Mouse (Mus musculus) C2C12 (cell line): ENCODE results near the gene Farp2. TPM values are rescaled to one million over a fixed set of nuclear protein-coding genes. Genes with fewer than 3 reads are reported as not detected.
A peak's percentile ranks its signal among the peaks of the same experiment; 100 is the strongest.

Source experiments
- H3K27me3 ChIP-seq: one replicate; pipeline ENCODE4 v1.6.1; 2011; ENCODE audit not compliant: control insufficient read depth, insufficient read depth, insufficient read length
- H3K36me3 ChIP-seq: one replicate; pipeline ENCODE4 v1.6.1; 2011; ENCODE audit not compliant: control insufficient read depth, insufficient read depth
- H3K4me3 ChIP-seq: one replicate; pipeline ENCODE4 v1.5.1; 2011; ENCODE audit warnings: mild to moderate bottlenecking, control low read depth; ENCODE audit not compliant: poor library complexity, insufficient read depth, severe bottlenecking
- H3K79me2 ChIP-seq: one replicate; pipeline ENCODE4 v1.6.1; 2011; ENCODE audit not compliant: control insufficient read depth, insufficient read depth
- H3K79me3 ChIP-seq: one replicate; pipeline ENCODE4 v1.6.1; 2011; ENCODE audit warnings: low read depth, control low read depth
- H3ac ChIP-seq: one replicate; pipeline ENCODE3; 2011; ENCODE audit warnings: low read depth; ENCODE audit not compliant: control insufficient read depth, insufficient read length
- CEBPB ChIP-seq: IDR thresholded peaks from one replicate; pipeline ENCODE4 v1.6.1; 2011; ENCODE audit warnings: low read depth, mild to moderate bottlenecking, control low read depth, moderate library complexity
- CTCF ChIP-seq: IDR thresholded peaks from one replicate; pipeline ENCODE4 v1.5.1; 2011; ENCODE audit not compliant: control insufficient read depth, insufficient read depth, insufficient read length
- FOSL1 ChIP-seq: IDR thresholded peaks from one replicate; pipeline ENCODE4 v1.8.0; 2011; ENCODE audit warnings: mild to moderate bottlenecking, low read length; ENCODE audit not compliant: poor library complexity, insufficient read depth, severe bottlenecking
- MAX ChIP-seq: IDR thresholded peaks from one replicate; pipeline ENCODE4 v1.6.1; 2011; ENCODE audit warnings: mild to moderate bottlenecking, control low read depth
- MYOD1 ChIP-seq: IDR thresholded peaks from one replicate; pipeline ENCODE4 v1.6.1; 2011; ENCODE audit warnings: low read depth; ENCODE audit not compliant: control insufficient read depth, insufficient read length
- MYOG ChIP-seq: IDR thresholded peaks from one replicate; pipeline ENCODE4 v1.6.1; 2011; ENCODE audit not compliant: control insufficient read depth, insufficient read length; ENCODE audit errors: extremely low read depth
- USF1 ChIP-seq: IDR thresholded peaks from one replicate; pipeline ENCODE4 v1.6.1; 2011; ENCODE audit warnings: low read depth, mild to moderate bottlenecking, control low read depth, moderate library complexity
- polyA plus RNA-seq: library from polyadenylated mRNA; unstranded; fragments of >200 nt; fragmentation: generic; extraction: Trizol; gene quantifications from one replicate; pipeline ENCODE4 v1.2.1, GENCODE M21; 2012; ENCODE audit warnings: missing spikeins

Gene Farp2
- polyA plus RNA-seq, 1 experiment, result 3.0 TPM

DNA sequence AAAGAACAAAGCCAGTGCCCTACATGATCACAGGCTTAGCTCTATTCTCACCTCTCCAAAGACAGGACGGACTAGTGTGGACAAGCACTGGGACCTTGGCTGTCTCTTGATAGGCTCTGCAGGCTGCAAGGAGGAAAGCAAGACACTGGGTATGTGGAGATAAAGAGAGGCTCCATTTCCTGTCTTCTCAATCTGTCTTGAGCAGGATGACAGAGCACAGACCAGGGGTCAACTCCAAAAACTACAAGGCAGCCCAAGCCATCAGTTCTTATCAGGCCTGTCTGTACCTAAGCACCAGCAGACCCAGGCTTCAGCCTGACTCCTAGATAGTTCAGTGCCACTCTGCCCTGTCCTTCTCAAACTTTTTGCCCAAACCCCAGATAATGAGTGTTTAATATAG, 112.6 kb downstream of the Farp2 start:
- H3K79me2 ChIP-seq, result no peaks in the 10 kb centered on the region
- H3K36me3 ChIP-seq, result peaks cover 85% of the 10 kb centered on the region
- H3K79me3 ChIP-seq, result no peaks in the 10 kb centered on the region
- no peak overlapping the region for H3K4me3 ChIP-seq
- no peak overlapping the region for H3ac ChIP-seq
- TF ChIP-seq CTCF (no peak), CEBPB (no peak), MYOG (no peak), MAX (no peak), MYOD1 (no peak), FOSL1 (no peak), USF1 (no peak)
- H3K27me3 ChIP-seq, result no peaks in the 10 kb centered on the region

DNA sequence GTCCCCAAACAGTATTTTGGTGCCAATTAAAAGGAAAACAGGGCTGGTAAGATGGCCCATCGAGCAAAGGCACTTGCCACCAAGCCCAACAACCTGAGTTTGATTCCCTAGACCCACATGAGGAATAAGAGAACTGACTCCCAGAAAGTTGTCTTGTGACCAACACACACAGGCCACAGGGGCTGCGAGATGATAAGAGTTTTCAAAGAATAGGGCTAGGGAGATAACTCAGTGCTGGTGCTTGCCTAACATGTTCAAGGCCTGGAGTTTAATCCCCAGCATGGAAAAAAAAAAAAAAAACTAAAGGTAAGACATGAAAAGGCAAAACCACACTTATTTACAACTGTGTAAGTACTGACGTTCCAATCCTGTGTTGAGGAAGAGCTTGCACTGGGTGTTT, 118.9 kb downstream of the Farp2 start:
- Histone ChIP-seq H3K79me2 (peaks cover 57% of the 10 kb centered on the region), H3K27me3 (no peaks in the 10 kb centered on the region), H3K36me3 (peaks cover 34% of the 10 kb centered on the region), H3ac (no peak overlapping the region), H3K79me3 (peaks cover 38% of the 10 kb centered on the region), H3K4me3 (no peak overlapping the region)
- TF ChIP-seq MYOG (no peak), CEBPB (no peak), USF1 (no peak), CTCF (no peak), MYOD1 (no peak), FOSL1 (no peak), MAX (no peak)

DNA sequence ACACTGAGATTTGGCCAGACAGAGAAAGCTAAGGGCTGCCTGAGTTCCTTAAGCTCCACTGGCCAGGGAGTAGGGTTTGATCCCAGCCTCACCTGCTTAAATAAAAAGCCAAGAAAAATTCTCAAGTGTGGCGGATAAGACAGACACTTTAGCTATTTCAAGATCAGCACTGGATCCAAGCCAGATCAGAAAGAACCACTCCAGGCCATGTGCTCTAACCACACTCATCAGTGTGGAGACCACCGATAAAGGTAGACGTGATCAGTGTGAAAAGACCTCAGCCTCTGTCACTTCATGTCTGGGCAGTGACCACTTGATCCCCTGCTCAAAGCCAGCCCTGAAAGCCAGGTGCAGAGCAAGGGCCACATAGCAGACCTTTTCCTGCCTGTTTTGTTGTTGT, 120.8 kb downstream of the Farp2 start:
- TF ChIP-seq MYOG (no peak), USF1 (no peak), CEBPB (no peak), MYOD1 (no peak), MAX (no peak), CTCF (no peak), FOSL1 (no peak)
- Histone ChIP-seq H3K79me3 (peaks cover 38% of the 10 kb centered on the region), H3K79me2 (peaks cover 57% of the 10 kb centered on the region), H3K4me3 (no peak overlapping the region), H3K27me3 (no peaks in the 10 kb centered on the region), H3ac (no peak overlapping the region), H3K36me3 (peaks cover 15% of the 10 kb centered on the region)

DNA sequence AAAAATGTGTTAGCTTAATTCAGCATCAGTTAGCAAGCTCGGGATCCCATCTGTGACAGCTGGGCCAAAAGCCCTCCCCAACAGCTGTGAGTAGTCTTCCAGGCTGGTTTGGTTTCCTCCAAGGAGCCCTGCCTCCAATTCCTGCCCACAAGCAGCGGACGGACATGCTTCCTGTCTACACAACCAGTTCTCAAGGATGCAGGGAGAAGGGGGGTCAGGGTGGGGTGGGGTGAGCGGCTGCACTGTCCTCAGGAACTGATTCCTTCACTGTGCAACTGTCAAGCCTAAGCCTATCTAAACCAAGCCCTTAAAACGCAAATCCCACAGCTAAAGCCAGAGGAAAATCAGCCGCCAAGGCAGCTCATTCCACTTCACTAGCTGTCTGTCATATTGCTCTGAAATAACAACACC, 122.6 kb downstream of the Farp2 start:
- H3K4me3 ChIP-seq, result peak overlapping the region; percentile 72
- H3K36me3 ChIP-seq, result no peaks in the 10 kb centered on the region
- peaks cover 57% of the 10 kb centered on the region for H3K79me2 ChIP-seq
- peaks cover 38% of the 10 kb centered on the region for H3K79me3 ChIP-seq
- no peaks in the 10 kb centered on the region for H3K27me3 ChIP-seq
- TF ChIP-seq MYOD1, result peak; percentile 28
- TF ChIP-seq CEBPB, result no peak
- peak overlapping the region; percentile 89 for H3ac ChIP-seq

DNA sequence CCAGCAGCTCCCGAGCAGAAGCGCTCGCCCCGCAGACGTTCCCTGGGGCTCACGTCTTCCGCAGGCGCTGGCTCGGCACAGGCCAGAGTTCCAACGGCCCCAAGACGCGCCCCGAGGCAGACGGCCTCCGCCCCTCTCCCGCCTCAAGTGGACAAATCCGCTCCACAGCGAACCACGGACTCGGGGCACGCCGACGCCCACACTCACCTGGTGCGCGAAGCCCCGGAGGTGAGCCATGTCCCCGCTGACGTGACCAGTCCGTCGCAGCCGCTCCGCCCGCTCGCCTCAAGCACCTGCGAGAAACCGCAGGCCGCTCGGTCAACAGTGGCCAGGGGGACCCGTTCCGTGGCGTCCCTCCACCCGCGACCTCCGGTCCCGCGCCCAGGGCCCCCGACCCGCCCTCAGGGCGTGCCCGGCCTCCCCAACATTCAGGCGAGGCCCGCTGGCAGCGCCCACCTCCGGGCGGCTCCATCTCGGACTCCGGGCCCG, 123.3 kb downstream of the Farp2 start:
- H3K4me3 ChIP-seq, result peak overlapping the region; percentile 72
- peak overlapping the region; percentile 89 for H3ac ChIP-seq
- H3K79me2 ChIP-seq, result peaks cover 52% of the 10 kb centered on the region
- TF ChIP-seq MYOG, result no peak
- TF ChIP-seq CEBPB, result no peak
- peaks cover 37% of the 10 kb centered on the region for H3K79me3 ChIP-seq
- no peaks in the 10 kb centered on the region for H3K36me3 ChIP-seq
- H3K27me3 ChIP-seq, result no peaks in the 10 kb centered on the region

DNA sequence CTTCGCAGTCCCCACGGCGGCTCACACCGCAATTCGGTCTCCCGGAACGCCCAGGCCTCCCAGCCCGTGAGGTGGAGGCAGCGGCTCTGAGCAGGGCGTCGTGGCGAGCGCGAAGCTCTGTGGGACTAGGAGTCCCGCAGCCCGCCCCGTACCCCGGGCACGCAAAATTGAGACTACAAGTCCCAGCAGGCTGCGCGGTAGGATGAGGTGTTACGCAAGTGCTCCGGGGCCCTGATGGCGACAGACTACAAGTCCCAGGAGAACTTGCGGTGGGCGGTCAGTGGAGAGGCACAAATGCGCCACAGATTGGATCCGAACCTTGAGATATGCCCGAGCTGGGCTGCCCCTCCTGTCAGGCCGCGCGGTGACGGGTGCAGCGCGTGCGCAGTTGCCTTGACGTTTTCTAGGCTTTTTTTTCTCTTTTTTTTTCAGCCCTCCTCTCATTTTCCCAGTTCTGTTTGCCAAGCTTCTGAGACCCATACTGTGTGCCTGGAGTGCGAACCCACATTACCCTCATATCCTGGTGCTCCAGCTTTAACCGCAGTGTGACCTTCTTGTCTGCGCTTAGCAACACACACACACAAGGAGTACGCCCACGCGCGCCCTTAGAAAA, 123.8 kb downstream of the Farp2 start:
- H3K79me3 ChIP-seq, result peaks cover 34% of the 10 kb centered on the region
- no peaks in the 10 kb centered on the region for H3K36me3 ChIP-seq
- peak overlapping the region; percentile 89 for H3ac ChIP-seq
- peaks cover 46% of the 10 kb centered on the region for H3K79me2 ChIP-seq
- TF ChIP-seq CEBPB (peak; percentile 98), FOSL1 (no peak), CTCF (no peak)
- H3K27me3 ChIP-seq, result no peaks in the 10 kb centered on the region
- H3K4me3 ChIP-seq, result peak overlapping the region; percentile 72
